Mouse (Mus musculus): Measurements from ENCODE around the gene Fmo5. TPM values are rescaled to one million over a fixed set of nuclear protein-coding genes. Genes with fewer than 3 reads are reported as not detected.

Fmo5 gene
- 1 to 10 TPM; 3.6 to 3.8 TPM for total RNA-seq (2021)

GRCm38 (mm10) chr3:97628391-97629001 is at the start of gene Fmo5:
Gene Fmo5 (plus strand): TSS chr3:97628804.
- DNase-seq, result no peak

GRCm38 (mm10) chr3:97585383-97586160 is 43.0 kb upstream of the Fmo5 start:
- peak; percentile 73 to 77 for DNase-seq

- no peak for DNase-seq
Measured at GRCm38 (mm10) chr3:97587656-97588055, 40.9 kb upstream of the Fmo5 start.

GRCm38 (mm10) chr3:97590699-97591098 is 37.9 kb upstream of the Fmo5 start:
- DNase-seq, result no peak

- DNase-seq, result no peak
Measured at GRCm38 (mm10) chr3:97593089-97593488, 35.5 kb upstream of the Fmo5 start.

GRCm38 (mm10) chr3:97594140-97594539 is 34.5 kb upstream of the Fmo5 start:
- no peak for DNase-seq

GRCm38 (mm10) chr3:97595066-97595465 is 33.5 kb upstream of the Fmo5 start:
- DNase-seq, result no peak

- DNase-seq, result no peak
Measured at GRCm38 (mm10) chr3:97596796-97597195, 31.8 kb upstream of the Fmo5 start.

- no peak for DNase-seq
Measured at GRCm38 (mm10) chr3:97600050-97600832, 28.4 kb upstream of the Fmo5 start.

GRCm38 (mm10) chr3:97609201-97609844 is 19.3 kb upstream of the Fmo5 start:
- no peak for DNase-seq

GRCm38 (mm10) chr3:97609845-97610410 is 18.7 kb upstream of the Fmo5 start, which contains the start of gene Chd1l:
Gene Chd1l (minus strand): TSS chr3:97610203.
- DNase-seq, result peak; percentile 90 to 93

- DNase-seq, result no peak
Measured at GRCm38 (mm10) chr3:97611021-97611420, 17.6 kb upstream of the Fmo5 start.

- DNase-seq, result no peak
Measured at GRCm38 (mm10) chr3:97615154-97615553, 13.4 kb upstream of the Fmo5 start.

GRCm38 (mm10) chr3:97615933-97616332 is 12.7 kb upstream of the Fmo5 start:
- no peak for DNase-seq

GRCm38 (mm10) chr3:97617091-97617825 is 11.3 kb upstream of the Fmo5 start:
- no peak for DNase-seq

GRCm38 (mm10) chr3:97617899-97618298 is 10.7 kb upstream of the Fmo5 start:
- DNase-seq, result no peak

GRCm38 (mm10) chr3:97620657-97621056 is 7.9 kb upstream of the Fmo5 start:
- no peak for DNase-seq

- no peak for DNase-seq
Measured at GRCm38 (mm10) chr3:97624611-97625010, 4.0 kb upstream of the Fmo5 start.

- no peak for DNase-seq
Measured at GRCm38 (mm10) chr3:97627893-97628292, 711 bp upstream of the Fmo5 start.

- no peak for DNase-seq
Measured at GRCm38 (mm10) chr3:97629941-97630340, 1.3 kb downstream of the Fmo5 start.

- DNase-seq, result no peak
Measured at GRCm38 (mm10) chr3:97630746-97631145, 2.1 kb downstream of the Fmo5 start.
